Mouse (Mus musculus): ENCODE results near the gene Fkbp7. TPM values are rescaled to one million over a fixed set of nuclear protein-coding genes. Genes with fewer than 3 reads are reported as not detected.

The Fkbp7 gene
- 69.0 and 72.8 TPM in 2 replicates for polyA plus RNA-seq (2014; fragmentation: Nextera tagmentation; extraction: Ambion mirVana)

DNA sequence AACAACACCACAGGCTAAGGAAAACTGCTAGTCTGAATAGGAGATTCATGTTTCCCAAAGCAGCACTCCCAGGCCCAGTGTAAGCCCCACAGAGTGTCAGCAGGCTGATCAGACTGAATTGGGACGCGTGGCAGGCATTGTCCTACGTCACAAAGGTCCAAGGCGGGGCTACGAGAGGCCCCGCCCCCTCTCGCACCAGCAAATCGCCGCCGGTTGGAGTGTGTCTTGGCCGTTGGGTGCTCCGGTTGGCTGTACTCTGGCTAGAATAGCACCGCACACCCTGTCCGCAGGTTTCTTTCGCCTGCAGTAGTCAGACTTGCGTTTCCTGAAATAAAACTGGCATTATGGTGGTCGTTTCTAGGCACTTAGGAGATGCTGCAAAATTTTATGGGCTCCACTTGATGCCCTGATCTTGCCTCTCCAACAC is at the start of gene Fkbp7:
Gene Fkbp7 (minus strand): TSS at position 151 of the 427 bp plus-strand sequence.
- peak within 1 kb of the TSS; percentile 79 for H3K9ac ChIP-seq
- peak within 1 kb of the TSS; percentile 57 for H3K4me3 ChIP-seq (ENCODE audit: low read depth, low read length)
- H3K9me3 ChIP-seq (ENCODE audit: low read depth, low read length), result no peaks in the 10 kb centered on the region
- H3K4me2 ChIP-seq, result peak within 1 kb of the TSS; percentile 83
- H3K27ac ChIP-seq (ENCODE audit: low read depth), result peak within 1 kb of the TSS; percentile 91
- 0% methylated on average over 17 of the region's 17 CpGs for WGBS
- no peak for TF ChIP-seq CTCF (IDR thresholded peaks at IDR 0.05; ENCODE audit: low read depth)
- 0 out of 2 replicates have a peak, but pooled peaks cover 6% of the 10 kb centered on the region for H3K36me3 ChIP-seq (ENCODE audit: insufficient read depth)
- H3K4me1 ChIP-seq (ENCODE audit: insufficient read depth), result no peaks in the 10 kb centered on the region
- ATAC-seq (ENCODE audit: insufficient read depth), result peak; percentile 85
- no peaks in the 10 kb centered on the region for H3K27me3 ChIP-seq (ENCODE audit: insufficient read depth, low read length)
- peak; percentile 97 for DNase-seq

DNA sequence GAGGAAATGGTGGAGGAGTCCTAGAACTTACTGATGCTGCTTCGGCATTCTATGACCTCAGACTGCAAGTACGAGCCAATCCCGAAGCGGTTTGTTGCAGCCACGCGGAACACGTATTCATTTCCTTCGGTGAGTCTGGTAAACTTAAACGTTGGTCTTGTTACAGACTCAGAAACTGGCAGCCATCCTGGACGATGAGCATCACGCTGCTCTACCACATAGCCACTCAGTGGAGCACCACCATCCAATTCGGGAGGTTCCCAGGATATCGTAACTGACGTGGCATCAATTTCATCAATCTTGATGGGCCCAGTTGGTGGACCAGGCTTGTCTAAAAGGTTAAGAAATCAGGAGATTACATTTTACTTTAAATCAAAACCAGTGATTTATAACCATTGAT is 46.7 kb upstream of the Fkbp7 start:
- TF ChIP-seq CTCF (IDR thresholded peaks at IDR 0.05; ENCODE audit: low read depth), result no peak
- no peaks in the 10 kb centered on the region for H3K27me3 ChIP-seq (ENCODE audit: insufficient read depth, low read length)
- WGBS, result 91% methylated on average over 14 of the region's 14 CpGs
- no peak overlapping the region for H3K4me2 ChIP-seq
- H3K4me3 ChIP-seq (ENCODE audit: low read depth, low read length), result no peak overlapping the region
- no peaks in the 10 kb centered on the region for H3K4me1 ChIP-seq (ENCODE audit: insufficient read depth)
- DNase-seq, result no peak
- H3K27ac ChIP-seq (ENCODE audit: low read depth), result no peak overlapping the region
- no peaks in the 10 kb centered on the region for H3K36me3 ChIP-seq (ENCODE audit: insufficient read depth)
- no peak for ATAC-seq (ENCODE audit: insufficient read depth)
- peaks cover 3% of the 10 kb centered on the region; the same call in 1 of the 2 replicates for H3K9me3 ChIP-seq (ENCODE audit: low read depth, low read length)
- H3K9ac ChIP-seq, result no peak overlapping the region

DNA sequence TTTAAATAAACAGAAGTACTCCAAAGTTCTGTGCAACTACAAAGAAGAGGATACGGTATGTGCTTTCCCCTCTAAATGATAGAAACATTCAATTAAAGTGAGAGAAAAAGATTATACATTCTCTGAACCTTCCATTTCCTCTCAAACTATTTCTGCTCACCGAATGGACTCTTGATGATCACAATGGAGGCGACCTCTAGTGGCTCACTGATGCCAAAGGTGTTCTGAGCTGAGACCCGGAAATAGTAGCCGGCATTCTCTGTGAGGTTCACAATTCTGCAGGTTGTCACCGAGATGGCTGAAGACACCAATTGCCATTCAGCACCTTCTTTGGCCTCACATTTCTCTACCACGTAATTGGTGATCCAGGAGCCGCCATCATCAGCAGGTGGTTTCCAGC is 42.1 kb upstream of the Fkbp7 start:
- Histone ChIP-seq H3K27ac (ENCODE audit: low read depth) (no peak overlapping the region), H3K27me3 (ENCODE audit: insufficient read depth, low read length) (no peaks in the 10 kb centered on the region), H3K4me2 (no peak overlapping the region), H3K36me3 (ENCODE audit: insufficient read depth) (no peaks in the 10 kb centered on the region; the same call in 1 of the 2 replicates), H3K9ac (no peak overlapping the region), H3K9me3 (ENCODE audit: low read depth, low read length) (peaks cover 12% of the 10 kb centered on the region), H3K4me3 (ENCODE audit: low read depth, low read length) (no peak overlapping the region), H3K4me1 (ENCODE audit: insufficient read depth) (no peaks in the 10 kb centered on the region)
- DNase-seq, result peak; percentile 18
- WGBS, result 65% methylated on average over 8 of the region's 8 CpGs
- ATAC-seq (ENCODE audit: insufficient read depth), result no peak
- peak; percentile 20; the same call in 1 of the 2 replicates for TF ChIP-seq CTCF (IDR thresholded peaks at IDR 0.05; ENCODE audit: low read depth)

DNA sequence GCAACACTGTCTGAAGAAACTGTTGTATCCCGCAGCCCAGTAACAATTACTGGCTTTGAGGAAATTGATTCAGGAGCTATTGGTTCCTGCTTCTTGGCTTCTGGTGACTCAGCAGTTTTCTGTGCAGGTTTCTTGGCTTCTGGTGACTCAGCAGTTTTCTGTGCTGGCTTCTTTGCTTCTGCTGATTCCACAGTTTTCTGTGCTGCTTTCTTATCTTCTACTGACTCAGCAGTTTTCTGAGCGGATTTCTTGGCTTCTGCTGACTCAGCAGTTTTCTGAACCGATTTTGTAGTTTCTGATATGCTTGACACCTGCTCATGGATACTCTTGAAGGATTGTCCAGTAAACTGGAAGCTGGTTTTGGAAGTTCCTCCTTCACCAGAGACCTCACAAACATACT is 35.6 kb upstream of the Fkbp7 start:
- Histone ChIP-seq H3K9ac (no peak overlapping the region), H3K4me1 (ENCODE audit: insufficient read depth) (no peaks in the 10 kb centered on the region), H3K4me3 (ENCODE audit: low read depth, low read length) (no peak overlapping the region), H3K27ac (ENCODE audit: low read depth) (no peak overlapping the region), H3K9me3 (ENCODE audit: low read depth, low read length) (peaks cover 10% of the 10 kb centered on the region), H3K4me2 (no peak overlapping the region), H3K27me3 (ENCODE audit: insufficient read depth, low read length) (no peaks in the 10 kb centered on the region), H3K36me3 (ENCODE audit: insufficient read depth) (no peaks in the 10 kb centered on the region; the same call in 1 of the 2 replicates)
- no peak for DNase-seq
- WGBS, result 87% methylated on average over 3 of the region's 3 CpGs
- TF ChIP-seq CTCF (IDR thresholded peaks at IDR 0.05; ENCODE audit: low read depth), result no peak
- ATAC-seq (ENCODE audit: insufficient read depth), result no peak

DNA sequence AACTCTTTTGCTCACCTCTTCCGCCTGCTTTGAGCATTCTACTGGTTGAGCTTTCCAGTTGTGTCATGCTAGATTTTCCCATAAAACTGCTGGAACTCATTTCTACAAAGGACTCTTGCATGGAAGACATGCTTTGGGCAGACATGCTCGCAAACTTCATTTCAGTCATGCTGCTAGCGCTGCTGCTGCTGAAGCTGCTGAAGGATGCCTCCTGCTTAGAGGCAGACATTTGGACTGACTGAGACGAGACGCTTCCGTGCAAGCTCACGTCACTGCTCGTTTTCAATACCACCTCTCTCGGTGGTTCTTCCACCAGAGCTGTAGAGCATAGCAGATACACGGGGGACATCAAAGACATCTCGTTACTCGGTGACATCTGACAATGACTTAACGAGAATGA is 32.7 kb upstream of the Fkbp7 start:
- no peak for DNase-seq
- no peak overlapping the region for H3K4me3 ChIP-seq (ENCODE audit: low read depth, low read length)
- H3K9ac ChIP-seq, result no peak overlapping the region
- peaks cover 8% of the 10 kb centered on the region for H3K9me3 ChIP-seq (ENCODE audit: low read depth, low read length)
- ATAC-seq (ENCODE audit: insufficient read depth), result no peak
- no peak overlapping the region for H3K4me2 ChIP-seq
- H3K36me3 ChIP-seq (ENCODE audit: insufficient read depth), result 0 out of 2 replicates have a peak, but pooled peaks cover 4% of the 10 kb centered on the region
- WGBS, result 86% methylated on average over 13 of the region's 13 CpGs
- no peaks in the 10 kb centered on the region for H3K27me3 ChIP-seq (ENCODE audit: insufficient read depth, low read length)
- no peaks in the 10 kb centered on the region for H3K4me1 ChIP-seq (ENCODE audit: insufficient read depth)
- TF ChIP-seq CTCF (IDR thresholded peaks at IDR 0.05; ENCODE audit: low read depth), result no peak
- no peak overlapping the region for H3K27ac ChIP-seq (ENCODE audit: low read depth)

DNA sequence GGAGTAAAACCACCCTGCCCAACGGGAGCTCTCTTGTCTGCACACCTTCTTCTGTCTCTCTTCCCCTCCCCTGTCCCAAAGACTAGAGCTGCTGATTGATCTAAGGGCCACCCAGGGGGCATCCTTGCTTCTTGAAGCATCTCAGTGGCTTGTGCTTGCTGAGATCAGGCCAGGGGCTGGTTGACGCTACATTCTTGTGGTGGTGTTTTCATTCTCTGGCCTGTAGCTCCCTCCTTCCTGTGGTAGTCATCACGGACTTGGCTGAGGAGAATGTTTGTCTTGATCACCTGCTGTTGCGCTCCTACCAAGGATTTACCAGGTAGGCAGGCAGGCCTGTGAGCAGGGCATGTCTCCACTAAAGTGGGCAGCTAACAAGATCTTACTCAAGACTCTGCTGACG is 29.8 kb upstream of the Fkbp7 start:
- no peak for TF ChIP-seq CTCF (IDR thresholded peaks at IDR 0.05; ENCODE audit: low read depth)
- no peak overlapping the region for H3K4me3 ChIP-seq (ENCODE audit: low read depth, low read length)
- H3K9me3 ChIP-seq (ENCODE audit: low read depth, low read length), result no peaks in the 10 kb centered on the region
- no peak overlapping the region for H3K27ac ChIP-seq (ENCODE audit: low read depth)
- H3K27me3 ChIP-seq (ENCODE audit: insufficient read depth, low read length), result no peaks in the 10 kb centered on the region
- WGBS, result 68% methylated on average over 5 of the region's 5 CpGs
- no peak for ATAC-seq (ENCODE audit: insufficient read depth)
- H3K9ac ChIP-seq, result no peak overlapping the region
- peaks cover 12% of the 10 kb centered on the region; the same call in 1 of the 2 replicates for H3K36me3 ChIP-seq (ENCODE audit: insufficient read depth)
- H3K4me1 ChIP-seq (ENCODE audit: insufficient read depth), result no peaks in the 10 kb centered on the region
- DNase-seq, result no peak
- no peak overlapping the region for H3K4me2 ChIP-seq

DNA sequence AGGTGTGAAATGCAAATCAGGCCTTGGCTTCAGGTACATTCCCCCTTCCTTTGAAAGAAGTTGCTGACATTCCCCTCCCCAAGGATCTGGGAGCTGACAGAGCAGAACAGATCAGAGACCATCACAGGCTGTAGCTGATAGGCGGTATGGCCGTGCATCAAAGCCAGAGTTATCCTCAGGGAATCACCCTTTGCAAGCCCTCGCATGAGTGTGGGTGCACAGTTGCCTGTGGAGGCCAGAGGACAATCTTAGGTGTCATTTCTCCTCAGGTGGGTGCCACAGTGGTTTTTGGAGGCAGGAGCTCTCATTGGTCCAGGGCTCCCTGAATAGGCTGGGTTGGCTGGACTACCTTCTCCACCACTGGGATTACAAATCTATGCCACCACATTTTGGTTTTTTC is 29.3 kb upstream of the Fkbp7 start:
- Histone ChIP-seq H3K9me3 (ENCODE audit: low read depth, low read length) (no peaks in the 10 kb centered on the region), H3K27me3 (ENCODE audit: insufficient read depth, low read length) (no peaks in the 10 kb centered on the region), H3K4me2 (no peak overlapping the region), H3K4me1 (ENCODE audit: insufficient read depth) (no peaks in the 10 kb centered on the region), H3K36me3 (ENCODE audit: insufficient read depth) (peaks cover 18% of the 10 kb centered on the region; the same call in 1 of the 2 replicates), H3K4me3 (ENCODE audit: low read depth, low read length) (no peak overlapping the region), H3K27ac (ENCODE audit: low read depth) (no peak overlapping the region), H3K9ac (no peak overlapping the region)
- DNase-seq (no peak), ATAC-seq (ENCODE audit: insufficient read depth) (no peak)
- WGBS, result 86% methylated on average over 3 of the region's 3 CpGs
- no peak for TF ChIP-seq CTCF (IDR thresholded peaks at IDR 0.05; ENCODE audit: low read depth)
